Mouse (Mus musculus) limb, embryonic 14.5 days (tissue): ENCODE data around the gene Ins1. TPM values are rescaled to one million over a fixed set of nuclear protein-coding genes. Genes with fewer than 3 reads are reported as not detected.

Experiments
- ATAC-seq: fragments of 200-750 bp; cut with Nextera tagmentation; 2 replicates; pipeline ENCODE4 v1.8.0; 2017; ENCODE audit warnings: low read depth, moderate number of reproducible peaks, moderate TSS enrichment; ENCODE audit not compliant: low FRiP score
- DNase-seq: peaks from one replicate; pipeline ENCODE4 v3.0.0-alpha.2; 2015; ENCODE audit warnings: low spot score
- H3K27ac ChIP-seq: fragments of 300-500 bp; sonication (generic); replicated peaks from 2 replicates; pipeline ENCODE4 v1.5.1; 2014; ENCODE audit warnings: low read depth, mild to moderate bottlenecking, low read length, moderate library complexity, mixed read lengths
- H3K27me3 ChIP-seq: fragments of 300-500 bp; sonication (generic); 2 replicates; pipeline ENCODE4 v1.6.1; 2014; ENCODE audit warnings: low read length, mixed read lengths; ENCODE audit not compliant: control insufficient read depth, insufficient read depth
- H3K36me3 ChIP-seq: fragments of 300-500 bp; sonication (generic); 2 replicates; pipeline ENCODE4 v1.6.1; 2014; ENCODE audit warnings: mild to moderate bottlenecking, low read length, moderate library complexity, mixed read lengths; ENCODE audit not compliant: control insufficient read depth, insufficient read depth
- H3K4me1 ChIP-seq: fragments of 300-500 bp; sonication (generic); 2 replicates; pipeline ENCODE4 v1.6.1; 2014; ENCODE audit warnings: antibody characterized with exemption, low read length, mixed read lengths; ENCODE audit not compliant: control insufficient read depth, insufficient read depth
- H3K4me2 ChIP-seq: fragments of 300-500 bp; sonication (generic); replicated peaks from 2 replicates; pipeline ENCODE4 v1.6.1; 2014; ENCODE audit warnings: low read depth, mild to moderate bottlenecking, low read length, moderate library complexity; ENCODE audit not compliant: severe bottlenecking
- H3K4me3 ChIP-seq: fragments of 300-500 bp; sonication (generic); replicated peaks from 2 replicates; pipeline ENCODE4 v1.5.1; 2014; ENCODE audit warnings: low read length
- H3K9ac ChIP-seq: fragments of 300-500 bp; sonication (generic); 2 replicates; pipeline ENCODE4 v1.6.1; 2014; ENCODE audit warnings: mild to moderate bottlenecking, low read depth, low read length, moderate library complexity; ENCODE audit not compliant: severe bottlenecking
- H3K9me3 ChIP-seq: fragments of 300-500 bp; sonication (generic); 2 replicates; pipeline ENCODE4 v1.6.1; 2016; ENCODE audit warnings: low read length; ENCODE audit not compliant: control insufficient read depth
- POLR2A ChIP-seq: fragments of 200-500 bp; IDR thresholded peaks from 2 replicates; pipeline ENCODE4 v1.8.0; 2012; ENCODE audit warnings: inconsistent platforms, mild to moderate bottlenecking, moderate library complexity, borderline replicate concordance; ENCODE audit not compliant: insufficient read depth, insufficient read length; ENCODE audit errors: extremely low read depth
- polyA plus RNA-seq, 2 experiments: library from polyadenylated mRNA; depleted of rRNA in 1 of 2; stranded (reverse) in 1 of 2; unstranded in 1 of 2; fragments of >200 nt; fragmentation: Nextera tagmentation in 1 of 2; extraction: Ambion mirVana in 1 of 2; gene quantifications; 2 replicates each; pipeline versions ENCODE4 v1.2.1 to v1.2.3; 2012 to 2014

The Ins1 gene
- polyA plus RNA-seq (2012; rRNA removed) (not detected in 2 replicates), polyA plus RNA-seq (2014; fragmentation: Nextera tagmentation; extraction: Ambion mirVana) (not detected in 2 replicates)

DNA sequence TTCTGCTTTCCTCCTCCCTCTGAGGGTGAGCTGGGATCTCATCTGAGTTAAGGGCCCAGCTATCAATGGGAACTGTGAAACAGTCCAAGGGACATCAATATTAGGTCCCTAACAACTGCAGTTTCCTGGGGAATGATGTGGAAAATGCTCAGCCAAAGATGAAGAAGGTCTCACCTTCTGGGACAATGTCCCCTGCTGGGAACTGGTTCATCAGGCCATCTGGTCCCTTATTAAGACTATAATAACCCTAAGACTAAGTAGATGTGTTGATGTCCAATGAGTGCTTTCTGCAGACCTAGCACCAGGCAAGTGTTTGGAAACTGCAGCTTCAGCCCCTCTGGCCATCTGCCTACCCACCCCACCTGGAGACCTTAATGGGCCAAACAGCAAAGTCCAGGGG is at the start of gene Ins1:
TSS of gene Ins1 (plus strand) at position 301 of the 400 bp plus-strand sequence.
- TF ChIP-seq POLR2A = no peak
- no peak within 1 kb of the TSS for H3K4me2 ChIP-seq
- no peaks in the 10 kb centered on the region for H3K9me3 ChIP-seq
- H3K27me3 ChIP-seq = no peaks in the 10 kb centered on the region
- no peak within 1 kb of the TSS for H3K27ac ChIP-seq
- H3K9ac ChIP-seq = no peak within 1 kb of the TSS
- DNase-seq (no peak), ATAC-seq (no peak)
- no peaks in the 10 kb centered on the region for H3K4me1 ChIP-seq
- no peak within 1 kb of the TSS for H3K4me3 ChIP-seq
- H3K36me3 ChIP-seq = no peaks in the 10 kb centered on the region
